Mouse (Mus musculus) kidney, adult 9 months (tissue): ENCODE measurements around the gene Kif16b.
A peak's percentile ranks its signal among the peaks of the same experiment; 100 is the strongest.

Experiments used
- DNase-seq: peaks from one replicate; pipeline ENCODE4 v3.0.0; 2022

The Kif16b gene

DNA sequence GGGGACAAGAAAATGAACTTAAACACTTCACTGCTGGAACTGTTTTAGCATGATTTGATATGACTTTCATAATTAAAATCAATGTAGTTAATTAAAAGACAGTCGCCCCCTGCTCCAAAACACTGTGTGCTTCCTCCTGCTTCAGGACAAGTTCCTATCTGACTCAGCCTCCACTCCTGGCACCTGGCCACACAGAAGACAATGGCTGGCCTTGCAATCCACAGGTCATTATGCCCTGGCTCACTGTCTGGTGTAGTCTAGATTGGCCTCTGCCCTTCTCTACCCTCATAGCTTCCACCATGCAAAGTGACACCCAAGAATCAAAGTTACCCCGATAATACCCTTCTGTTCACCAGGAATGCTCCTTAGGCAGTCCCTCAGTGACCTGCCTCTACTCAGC is 26.8 kb downstream of the Kif16b start:
- DNase-seq: peak; percentile 60

DNA sequence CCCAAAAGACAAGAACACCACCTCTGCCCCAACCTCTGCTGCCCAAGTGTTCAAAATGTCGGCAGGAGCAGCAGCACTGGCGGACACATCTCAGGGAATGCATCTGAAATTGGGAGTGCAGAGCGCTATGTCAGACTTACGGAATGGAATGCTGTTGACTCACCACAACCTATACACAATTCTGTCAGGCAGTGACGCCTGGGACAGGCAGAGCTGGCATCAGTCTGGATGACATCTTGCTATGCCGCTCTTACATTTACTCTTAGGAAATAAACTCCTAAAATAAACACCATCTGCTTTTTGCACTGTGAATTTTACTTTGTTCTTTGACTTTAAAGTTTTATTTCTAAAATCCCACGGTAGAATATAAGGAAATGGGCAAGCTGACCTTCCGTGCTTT is 31.3 kb downstream of the Kif16b start:
- DNase-seq: no peak

DNA sequence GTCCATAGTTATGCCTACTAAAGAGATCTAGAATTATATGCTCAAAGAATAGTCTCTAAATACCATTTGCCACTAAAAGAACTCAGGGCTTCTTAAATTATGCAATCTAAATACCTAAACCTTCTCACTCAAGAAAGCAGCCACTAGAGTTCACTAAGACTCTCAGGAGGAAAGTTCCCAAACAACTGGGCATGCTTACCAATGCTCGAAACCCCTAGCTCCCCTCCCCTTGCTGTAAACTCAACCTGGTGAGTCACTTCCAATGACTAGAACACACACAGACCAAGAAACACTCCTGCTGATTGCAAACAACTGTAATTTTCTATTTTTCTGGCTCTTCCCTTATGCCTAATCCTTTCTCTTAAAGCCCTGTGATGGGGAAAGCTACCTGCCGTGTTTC is 33.9 kb downstream of the Kif16b start:
- no peak for DNase-seq

DNA sequence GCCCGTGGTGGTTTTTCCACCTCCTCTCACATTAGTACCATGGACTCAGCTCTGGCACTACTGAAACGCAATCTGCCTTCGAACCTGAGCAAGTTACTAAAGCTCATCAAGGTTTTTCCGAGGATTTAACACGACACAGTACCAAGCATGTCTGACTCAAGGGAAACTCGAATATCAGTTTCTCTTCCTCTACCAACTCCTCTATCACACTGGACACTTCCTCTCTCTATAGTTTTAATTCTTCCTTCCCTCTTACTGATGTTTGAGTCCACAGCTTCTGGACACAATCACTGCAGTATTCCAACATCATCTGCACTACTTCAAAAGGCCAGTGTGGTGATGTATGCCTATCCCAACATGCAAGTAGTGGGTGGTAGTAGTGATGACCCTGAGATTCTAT is 40.3 kb downstream of the Kif16b start:
- no peak for DNase-seq

DNA sequence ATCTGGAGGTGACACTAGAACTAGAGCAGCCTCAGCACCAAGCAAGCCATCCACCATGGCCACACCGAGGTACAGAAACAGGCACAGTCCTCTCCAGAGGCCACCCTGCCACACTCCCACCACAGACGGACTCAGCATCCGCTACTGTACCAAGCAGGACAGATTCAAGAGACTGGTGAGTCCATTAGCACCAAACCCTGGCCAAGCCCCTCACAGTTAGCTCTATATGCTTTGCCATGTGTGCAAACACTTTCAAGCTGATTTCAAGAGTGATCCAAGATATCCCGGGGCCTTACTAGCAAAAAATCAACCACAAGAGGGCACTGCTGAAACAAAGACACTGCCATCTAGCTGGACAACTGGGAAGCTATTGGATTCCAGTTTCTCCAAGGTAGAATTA is 41.9 kb downstream of the Kif16b start:
- peak; percentile 79 for DNase-seq

DNA sequence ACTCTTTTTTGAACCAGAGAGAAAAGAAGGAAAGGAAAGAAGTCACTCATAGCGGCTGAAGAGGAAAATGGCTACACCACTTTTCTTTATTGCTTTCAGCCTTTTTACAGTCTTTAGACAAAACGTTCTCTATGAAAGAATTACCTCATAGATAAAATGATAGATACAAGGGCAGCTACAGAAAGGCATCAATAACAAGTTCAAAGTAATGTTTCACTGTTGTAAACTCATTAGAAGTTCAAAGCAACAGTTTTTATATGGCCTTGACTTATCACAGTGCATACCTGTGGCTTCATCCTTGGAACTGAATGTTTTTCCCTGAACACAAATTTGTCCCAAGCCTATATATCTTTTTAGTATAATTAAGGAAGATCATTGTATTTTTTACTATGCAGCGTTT is 62.6 kb downstream of the Kif16b start:
- no peak for DNase-seq

DNA sequence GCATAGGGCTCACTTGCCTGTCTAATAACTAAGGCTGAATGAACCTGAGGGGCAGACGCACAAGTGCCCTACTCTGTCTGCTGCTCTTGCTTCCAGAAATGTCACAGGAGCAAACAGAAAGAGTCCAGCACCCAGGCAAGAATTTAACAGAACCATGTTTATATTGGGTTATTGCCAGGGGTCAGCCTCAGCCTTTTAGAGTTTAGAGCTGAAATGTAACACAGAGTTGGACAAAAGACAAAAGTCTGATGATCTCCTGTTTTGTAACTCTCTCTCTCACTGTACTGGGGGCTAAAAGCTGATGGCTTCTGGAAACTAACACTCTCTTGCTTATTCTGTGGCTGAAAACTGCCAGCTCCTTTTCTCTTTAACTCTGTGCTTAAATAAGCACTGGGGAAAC is 63.2 kb downstream of the Kif16b start:
- peak; percentile 76 for DNase-seq

DNA sequence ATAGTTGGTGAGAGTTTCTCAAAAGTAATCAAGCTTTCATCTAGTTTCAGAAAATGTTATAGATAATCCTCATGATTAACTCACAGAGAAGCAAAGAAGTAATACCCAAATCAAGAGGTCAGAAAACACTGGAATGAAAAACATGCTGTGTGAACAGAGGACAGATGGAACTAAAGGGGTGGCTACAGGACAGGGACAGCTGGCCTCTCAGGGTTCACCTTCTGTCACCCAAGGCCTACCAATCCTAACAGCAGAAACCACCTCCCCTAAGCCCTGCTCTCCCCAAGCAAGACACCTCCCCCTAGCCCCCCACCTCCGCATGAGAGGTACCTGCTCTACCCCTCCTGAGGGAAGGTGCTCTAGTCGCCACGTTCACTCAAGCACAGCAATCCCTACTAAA is 66.6 kb downstream of the Kif16b start:
- DNase-seq: no peak

DNA sequence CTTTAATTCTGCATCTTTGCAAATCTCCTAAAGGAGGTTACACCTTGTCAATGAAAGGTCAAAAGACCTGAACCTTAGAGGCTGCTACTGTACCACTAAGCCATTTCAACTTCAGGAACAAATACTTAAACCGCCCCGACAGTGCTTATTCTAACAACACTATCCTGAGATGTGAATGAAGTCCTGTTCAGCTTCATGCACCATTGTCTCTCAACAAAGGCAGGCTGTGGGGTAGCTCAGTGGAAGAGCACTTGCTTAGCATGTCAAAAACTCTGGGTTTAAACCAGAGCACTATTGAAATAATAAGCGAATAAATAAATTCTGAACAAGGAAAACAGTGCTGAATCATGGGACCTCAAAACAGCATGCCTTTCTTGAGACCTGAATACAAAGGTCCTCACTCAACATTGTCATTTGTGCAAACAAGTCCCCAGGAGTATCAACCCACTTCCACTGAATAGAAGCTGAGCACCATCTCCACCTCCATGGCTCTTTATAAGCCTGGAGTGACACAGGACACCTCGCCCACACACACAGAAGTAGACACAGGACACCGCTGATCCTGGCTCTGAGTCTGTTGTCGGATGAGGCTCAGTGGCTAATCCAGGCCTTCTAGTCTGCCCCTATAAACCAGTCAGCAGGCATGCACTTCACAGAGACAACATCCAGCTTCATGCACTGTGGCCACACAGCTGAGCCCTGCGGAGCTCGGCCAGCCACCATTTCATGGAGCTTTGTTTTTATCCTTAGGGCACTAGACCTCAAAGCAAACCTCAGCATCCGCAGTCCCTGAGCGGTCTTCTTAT is 68.5 kb downstream of the Kif16b start:
- DNase-seq: no peak

DNA sequence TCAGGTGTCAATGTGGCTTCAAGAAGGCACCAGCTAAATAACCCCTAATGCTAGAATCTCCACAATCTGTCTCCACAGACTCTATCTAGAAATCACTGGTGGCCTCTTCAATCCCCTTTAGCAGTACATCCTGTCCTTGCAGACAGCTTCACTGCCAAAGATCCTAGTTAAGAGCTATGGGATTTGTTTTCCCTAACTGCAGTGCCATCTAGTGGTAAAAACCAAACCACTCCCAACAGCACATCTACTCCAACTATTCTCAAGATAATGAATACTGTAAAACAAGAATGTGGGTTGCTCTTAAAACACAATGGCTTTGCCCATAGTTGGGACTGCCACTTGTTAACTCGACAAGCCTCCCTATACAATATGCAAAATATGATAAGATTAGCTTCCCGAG is 88.3 kb downstream of the Kif16b start:
- DNase-seq: peak; percentile 70

DNA sequence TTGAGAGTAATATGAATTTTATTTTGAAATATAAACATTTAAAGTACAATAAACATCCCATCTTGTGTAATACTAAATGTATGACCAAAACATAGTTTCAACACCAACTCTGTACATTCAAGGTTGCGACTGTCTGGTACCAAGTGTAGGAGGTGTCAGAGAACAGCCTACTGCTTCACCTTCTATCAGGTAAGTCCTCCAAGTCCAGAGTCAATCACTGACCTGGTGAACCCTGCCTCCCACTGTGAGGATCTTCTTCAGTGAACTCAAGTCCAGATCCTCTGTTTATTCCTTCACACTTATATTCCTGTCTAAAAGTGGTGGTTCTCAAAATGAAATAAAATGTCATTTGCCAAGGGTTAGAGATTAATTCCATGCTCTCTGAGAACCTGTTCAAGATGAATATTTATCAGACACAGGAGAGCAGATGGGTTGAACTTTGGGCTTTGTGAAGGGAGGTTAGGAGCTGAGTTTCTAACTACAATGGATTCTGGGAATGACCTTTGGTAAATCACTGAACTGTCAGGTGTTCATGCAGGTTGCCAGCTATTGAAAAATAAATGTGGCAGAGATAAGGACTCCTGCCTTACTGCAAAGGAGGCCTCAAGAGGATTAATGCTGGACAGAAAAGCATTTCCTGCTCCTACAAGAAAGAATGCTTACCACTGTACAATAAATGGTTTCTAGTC is 97.4 kb downstream of the Kif16b start:
- peak; percentile 72 for DNase-seq

DNA sequence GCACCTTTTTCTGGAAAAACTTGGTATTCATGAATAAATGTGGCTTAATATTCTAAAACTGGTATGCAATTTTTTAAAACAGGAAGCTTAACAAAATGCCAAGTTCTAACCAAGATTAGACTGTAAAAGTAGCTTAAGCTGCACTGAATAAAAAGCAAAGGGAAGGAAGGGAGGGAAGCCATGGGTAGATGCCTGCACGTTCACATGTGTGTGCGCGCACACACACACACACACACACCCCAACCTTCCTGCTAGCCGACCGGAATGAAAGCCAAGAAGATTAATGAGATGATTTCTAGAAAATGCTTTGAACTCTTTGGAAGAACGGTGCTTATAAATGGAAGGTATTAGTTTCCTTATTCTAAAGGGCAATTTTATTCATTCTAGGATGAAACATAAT is 104.0 kb downstream of the Kif16b start:
- no peak for DNase-seq

DNA sequence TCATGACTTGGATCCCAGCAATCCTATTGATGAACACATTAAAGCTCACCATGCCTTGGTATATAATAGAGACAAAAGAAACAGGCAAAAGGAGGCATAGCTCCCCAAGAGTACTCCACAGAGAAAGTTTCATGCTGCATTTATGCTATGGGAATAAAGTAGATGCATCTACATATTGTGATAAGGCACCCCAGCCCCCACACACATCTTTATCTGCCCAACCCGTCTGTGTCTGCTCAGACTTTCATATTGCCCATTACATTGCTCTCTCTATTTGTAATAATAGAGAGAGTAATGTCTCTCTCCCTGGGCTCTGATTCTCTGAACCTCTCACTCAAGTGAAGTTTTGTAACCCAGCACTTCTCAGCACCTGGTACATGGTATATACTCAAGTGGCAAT is 126.0 kb downstream of the Kif16b start:
- DNase-seq: no peak

DNA sequence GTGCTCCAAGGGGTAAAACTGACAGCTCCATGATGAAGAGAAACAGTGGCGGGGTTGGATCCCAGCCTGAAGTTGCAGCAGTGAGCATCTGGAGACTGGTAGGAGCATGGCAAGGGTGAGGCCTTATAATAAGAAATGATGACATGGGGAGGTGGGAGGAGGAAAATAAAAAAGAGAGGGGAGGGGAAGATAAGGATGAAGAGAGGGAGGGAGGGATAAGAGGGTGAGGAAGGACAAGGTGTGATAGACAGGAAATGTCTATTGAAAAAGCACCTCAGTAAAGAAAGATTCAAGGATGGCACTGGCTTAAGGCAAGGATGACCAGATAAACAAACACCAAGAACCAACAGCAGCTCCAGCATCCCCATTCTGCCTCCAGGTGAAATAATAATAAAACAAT is 126.6 kb downstream of the Kif16b start:
- DNase-seq: no peak

DNA sequence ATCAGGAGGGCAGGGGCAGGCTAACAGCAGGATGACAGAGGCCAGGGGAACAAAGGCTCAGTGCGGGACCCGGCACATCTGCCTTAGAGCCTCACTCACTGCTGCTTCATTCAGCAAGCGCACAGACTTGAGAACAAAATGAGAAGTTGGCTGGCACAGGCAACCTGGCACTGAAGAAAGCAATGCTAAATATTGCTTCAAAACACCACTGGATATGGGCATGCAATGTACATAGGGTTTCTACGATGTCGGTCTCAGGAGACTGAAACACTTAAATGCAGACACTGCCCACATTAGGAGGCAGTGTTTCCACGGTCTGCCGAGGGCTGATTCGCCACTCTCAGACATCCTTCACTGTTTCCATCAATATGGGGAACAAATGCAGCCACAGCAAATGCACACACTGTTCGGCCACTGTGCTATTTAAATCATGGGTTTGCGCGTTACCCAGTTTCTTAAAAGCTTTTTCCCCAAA is 131.6 kb downstream of the Kif16b start:
- DNase-seq: no peak

DNA sequence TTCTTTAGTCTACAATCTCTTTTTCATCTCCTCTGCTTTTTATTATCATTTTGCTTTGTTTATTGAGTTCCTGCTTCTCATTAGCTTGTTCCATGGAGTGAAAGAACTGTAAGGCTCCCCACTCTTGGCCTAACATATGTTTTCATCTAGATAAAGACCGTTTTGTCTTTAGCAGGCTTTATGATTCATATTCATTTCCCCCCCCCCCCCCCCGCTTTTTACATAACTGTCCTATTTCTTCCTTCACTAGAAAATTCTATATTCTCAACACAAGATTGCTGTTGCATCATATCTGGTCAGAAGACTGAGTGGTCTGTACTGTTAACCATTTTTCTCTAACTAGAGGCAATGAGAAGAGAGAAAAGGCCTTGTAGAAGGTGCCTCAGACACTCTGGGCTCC is 137.1 kb downstream of the Kif16b start:
- no peak for DNase-seq

DNA sequence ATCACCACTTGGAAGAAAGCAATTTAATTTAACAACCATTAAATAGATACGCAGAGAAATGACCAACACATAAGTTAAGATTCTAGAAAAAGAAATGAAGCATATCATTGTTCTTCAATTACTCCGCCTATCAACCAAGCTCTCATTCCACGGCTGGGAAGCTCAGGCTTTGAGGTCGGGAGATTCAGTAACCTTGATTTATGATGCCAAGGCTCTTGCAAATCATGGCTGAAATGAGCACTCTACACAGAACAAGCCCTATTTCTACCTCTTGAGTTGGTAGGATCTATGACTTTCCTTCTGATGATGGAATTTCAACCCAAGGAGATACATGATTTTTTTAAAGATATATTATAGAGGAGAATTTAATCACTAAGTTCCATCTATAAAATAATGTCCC is 140.5 kb downstream of the Kif16b start:
- DNase-seq: no peak

DNA sequence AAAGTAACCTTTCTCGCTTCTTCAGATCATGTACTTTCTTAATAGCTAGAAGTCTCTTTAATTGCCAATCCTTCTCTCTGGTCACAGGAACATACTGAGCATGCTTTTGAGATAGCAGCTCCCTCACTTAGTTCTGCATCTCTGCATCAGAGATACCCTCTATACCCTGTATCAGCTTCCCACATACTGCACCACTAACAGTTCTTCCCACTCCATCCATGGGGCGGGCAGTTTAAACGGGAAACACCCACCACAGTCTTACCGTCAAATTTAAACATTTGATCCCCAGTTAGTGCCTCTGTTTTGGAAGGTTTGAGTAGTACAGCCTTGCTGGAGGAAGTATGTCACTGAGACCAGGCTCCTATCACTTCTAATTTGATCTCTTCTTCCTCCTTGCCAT is 142.1 kb downstream of the Kif16b start:
- no peak for DNase-seq

DNA sequence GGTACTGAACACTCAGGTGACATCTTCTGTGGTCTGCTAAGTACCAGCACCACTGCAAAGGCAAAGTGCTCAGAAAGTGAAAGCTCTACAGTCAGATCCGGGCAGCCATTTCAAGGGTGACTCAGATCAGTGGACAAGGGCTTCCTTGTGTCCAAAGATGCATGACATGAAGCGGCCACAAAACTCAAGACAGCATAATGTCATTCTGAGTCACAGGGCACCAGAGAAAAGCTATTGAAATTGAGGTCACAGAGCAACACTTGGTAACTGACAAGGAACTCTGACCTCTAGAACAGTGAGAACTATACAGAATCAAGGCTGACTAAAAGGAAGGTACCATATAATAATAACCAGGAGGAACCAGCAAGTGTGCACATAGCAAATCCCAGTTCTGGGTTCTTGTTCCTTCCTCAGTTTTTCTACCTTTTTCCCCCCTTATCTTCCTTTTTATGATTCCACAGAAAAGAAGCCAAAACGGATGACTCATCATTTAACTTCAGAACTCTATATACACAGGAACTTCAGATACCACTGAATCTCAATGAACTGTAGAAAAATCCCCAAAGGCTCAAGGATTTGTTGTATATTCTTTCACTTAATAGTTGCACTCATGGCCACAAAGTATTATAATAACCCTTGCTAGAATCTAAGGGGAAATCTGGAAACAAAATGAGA is 143.1 kb downstream of the Kif16b start:
- no peak for DNase-seq

DNA sequence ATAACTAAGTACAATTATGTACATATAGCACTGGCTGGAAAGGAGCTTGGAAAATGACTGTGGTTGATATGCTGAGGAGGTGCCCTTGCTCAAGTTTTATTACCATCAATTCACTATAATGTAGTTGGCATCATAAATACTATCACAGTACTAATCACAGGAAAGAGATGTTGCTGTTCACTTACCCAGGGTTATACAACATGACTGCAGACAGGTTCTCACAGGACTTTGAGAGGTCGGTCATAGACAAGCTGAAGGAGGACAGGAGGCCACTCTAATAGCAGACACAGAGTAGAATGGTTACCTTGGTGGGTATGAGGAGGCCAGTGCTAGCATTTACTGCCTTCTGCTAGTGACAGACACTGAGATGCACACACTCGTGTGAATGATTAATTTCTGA is 162.0 kb downstream of the Kif16b start:
- no peak for DNase-seq

DNA sequence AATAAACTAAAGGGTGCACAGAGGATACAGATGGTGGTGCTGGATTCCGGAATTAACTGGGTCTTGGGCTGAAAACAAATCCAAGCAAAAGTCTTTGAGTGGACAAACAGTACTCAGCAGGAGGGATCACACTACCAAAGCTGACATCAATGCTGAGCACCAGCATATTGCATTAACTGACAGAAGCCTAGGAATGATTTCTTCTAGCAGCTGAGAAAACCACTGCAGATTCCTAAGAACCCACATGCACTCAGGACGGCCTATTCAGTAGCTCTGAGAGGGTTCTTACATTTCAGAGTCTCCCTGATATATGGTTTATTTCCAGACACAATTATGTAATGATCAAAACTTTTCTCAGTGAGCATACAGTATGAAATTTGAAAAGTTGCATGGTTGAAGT is 162.8 kb downstream of the Kif16b start:
- DNase-seq: no peak

DNA sequence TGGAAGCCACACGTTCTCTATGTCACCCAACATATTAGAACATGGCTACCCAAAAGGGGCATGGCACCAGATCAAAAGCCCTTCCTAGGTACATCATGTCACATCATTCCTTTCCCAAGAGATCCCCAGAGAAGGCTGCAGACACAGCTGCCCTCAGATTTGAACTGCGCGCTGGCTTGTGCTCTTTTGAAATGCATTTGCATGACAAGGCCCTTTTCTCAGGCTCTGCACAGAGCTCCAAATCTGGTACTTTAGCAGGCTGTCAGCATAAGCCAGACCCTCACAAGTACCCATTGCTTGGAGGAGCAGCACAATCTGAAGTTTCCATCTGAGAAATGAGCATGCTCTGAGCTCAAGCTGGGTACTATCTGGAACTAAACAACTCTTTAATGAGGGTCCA is 165.6 kb downstream of the Kif16b start:
- DNase-seq: no peak

DNA sequence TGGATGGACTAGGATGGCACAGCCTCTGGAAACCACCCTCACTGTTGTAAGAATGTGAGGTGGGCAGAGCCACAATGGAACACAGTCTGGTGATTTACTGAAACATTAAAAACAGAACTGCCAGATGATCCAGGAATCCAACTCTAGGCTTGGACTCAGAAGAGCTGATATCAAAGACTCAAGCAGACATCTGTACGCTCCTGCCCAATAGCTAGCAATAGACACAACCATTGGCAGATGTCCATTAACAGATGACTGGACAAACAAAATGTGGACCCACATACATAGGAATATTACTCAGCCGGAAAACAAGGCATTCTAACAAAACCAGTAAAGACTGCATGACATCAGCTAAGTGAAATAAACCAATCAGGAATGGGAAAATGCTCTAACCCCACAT is 167.3 kb downstream of the Kif16b start:
- no peak for DNase-seq

DNA sequence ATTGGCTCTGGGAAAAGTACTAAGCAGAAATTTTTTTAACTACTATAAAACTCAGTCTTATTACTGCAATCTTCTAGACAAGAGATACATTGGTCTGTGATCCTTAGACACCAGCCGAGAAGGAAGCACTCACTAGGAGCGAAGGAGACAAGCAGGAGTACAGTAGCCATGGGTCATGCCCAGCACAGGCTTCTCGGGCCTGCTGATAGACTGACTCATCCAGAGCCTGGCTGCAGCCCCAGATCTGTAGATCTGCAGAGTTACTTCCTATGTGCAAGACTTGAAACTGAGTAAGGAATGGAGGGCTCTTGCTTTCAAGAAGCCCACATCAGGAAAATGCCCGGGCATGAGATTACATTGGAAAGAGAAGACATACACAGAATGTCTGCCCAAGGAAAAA is 169.0 kb downstream of the Kif16b start:
- DNase-seq: no peak
